In the genomic region with DNA sequence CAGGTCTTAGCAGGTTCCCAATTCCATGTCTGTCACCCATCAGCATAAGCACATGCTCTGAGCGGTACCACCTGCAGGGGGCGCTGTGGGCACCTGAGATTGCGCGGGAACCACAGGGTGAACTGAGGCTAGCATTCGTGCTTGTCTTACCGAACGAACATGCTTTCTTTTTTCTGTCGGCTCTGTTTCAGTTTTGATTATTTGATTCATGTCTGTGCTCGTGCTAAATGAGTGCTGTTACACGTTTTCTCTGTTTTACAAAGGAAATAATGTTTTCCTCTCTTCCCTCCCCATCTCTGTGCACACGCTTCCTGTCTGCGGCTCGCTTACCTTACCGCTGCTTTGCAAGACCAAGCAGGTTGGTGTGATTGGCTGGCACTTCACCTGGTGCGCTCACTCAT, we compare ENCODE assay signal across 10 mouse cellular contexts. TPM values are rescaled to one million over a fixed set of nuclear protein-coding genes. Genes with fewer than 3 reads are reported as not detected.
A peak's percentile ranks its signal among the peaks of the same experiment; 100 is the strongest.
DNase-seq lines count a peak whose midpoint lies in the region; ATAC-seq and TF ChIP-seq lines count a peak whose summit lies in the region.
"Had no signal": no experiment of that assay in that cellular context is flagged by ENCODE, and none has a peak within 500 bp of the region (broad histone marks: within the 10 kb centered on the region; RNA-seq: fewer than 3 reads in every experiment).

No protein-coding gene starts in this region.

- WGBS in thymus, adult 2 months, result 5% methylated on average over 15 of the region's 15 CpGs

- no peaks in the 10 kb centered on the region for H3K27me3 ChIP-seq in thymus, adult 2 months (ENCODE audit: control insufficient read depth, insufficient read depth, low read length)
- H3K27me3 ChIP-seq: embryonic facial prominence, embryonic 12.5 days had no signal

- peak; percentile 6 for DNase-seq in gastrocnemius, adult 18-20 months (ENCODE audit: low spot score)
- no peak for DNase-seq in gastrocnemius, adult 8-10 months (ENCODE audit: low spot score in 2 of 2)
- peak; percentile 13 for DNase-seq in urinary bladder, postnatal 25 days (ENCODE audit: low spot score)
- no peak for DNase-seq in urinary bladder, adult 18-20 months (ENCODE audit: low spot score in 2 of 2)
- peak; percentile 76 for DNase-seq in embryo, embryonic 10 days (ENCODE audit: low spot score)
- peak; percentile 89 for DNase-seq in induced T-regulatory cell, adult 2 months (ENCODE audit: low read depth)
- DNase-seq in thymus, adult 2 months, result peak; percentile 74

- ATAC-seq in megakaryocyte, adult 5-6 weeks (ENCODE audit: poor library complexity, severe bottlenecking), result peak; percentile 64

- TF ChIP-seq CTCF in thymus, adult 2 months (IDR thresholded peaks at IDR 0.05; ENCODE audit: borderline replicate concordance, control insufficient read depth, extremely low read depth, insufficient read depth, low read length, poor library complexity), result peak; percentile 98

- H3K27ac ChIP-seq in thymus, adult 2 months (ENCODE audit: control insufficient read depth, insufficient read depth, low read length), result no peak overlapping the region
- H3K27ac ChIP-seq: embryonic facial prominence, embryonic 12.5 days; macrophage had no signal

- TF ChIP-seq POLR2A in thymus, adult 2 months (IDR thresholded peaks at IDR 0.05; ENCODE audit: control insufficient read depth, extremely low read depth, insufficient read depth, low read length, poor library complexity), result no peak

- H3K4me1 ChIP-seq in thymus, adult 2 months (replicated peaks; ENCODE audit: control insufficient read depth, insufficient read depth, low read length), result no peaks in the 10 kb centered on the region
- H3K4me1 ChIP-seq: embryonic facial prominence, embryonic 12.5 days had no signal

- peak overlapping the region; percentile 6; the same call in 1 of the 2 replicates for H3K4me3 ChIP-seq in thymus, adult 2 months (ENCODE audit: control insufficient read depth, insufficient read depth, low read length)
- H3K4me3 ChIP-seq: embryonic facial prominence, embryonic 12.5 days had no signal

- H3K36me3 ChIP-seq in thymus, adult 2 months (ENCODE audit: control insufficient read depth, insufficient read depth, low read length), result no peaks in the 10 kb centered on the region

RNA-seq across cellular contexts. Expression of a gene that starts 23.2 kb away (rescaled TPM):
- total RNA-seq in gastrocnemius, adult 18-20 months (2021), result 1 to 10 TPM; 4.5 to 5.0 TPM
- total RNA-seq in gastrocnemius, adult 8-10 months (2022), result 1 to 10 TPM; 3.0 to 6.8 (median 4.0) TPM
- total RNA-seq in megakaryocyte, adult 5-6 weeks (2015), result 2.5 and 4.1 TPM in 2 replicates
- total RNA-seq in megakaryocyte, adult 5-6 weeks (2017), result 3.3 and 5.0 TPM in 2 replicates
- polyA plus RNA-seq in thymus, adult 2 months (2012; rRNA removed), result 3.8 and 4.2 TPM in 2 replicates

RNA-seq across cellular contexts. Expression of a gene that starts 28.1 kb away (rescaled TPM):
- not detected for total RNA-seq in gastrocnemius, adult 18-20 months (2021)
- not detected for total RNA-seq in gastrocnemius, adult 8-10 months (2022)
- total RNA-seq in megakaryocyte, adult 5-6 weeks (2015), result 5.5 and 13.1 TPM in 2 replicates
- total RNA-seq in megakaryocyte, adult 5-6 weeks (2017), result 8.0 and 8.7 TPM in 2 replicates
- polyA plus RNA-seq in thymus, adult 2 months (2012; rRNA removed), result 0.55 TPM in 1 of 2 replicates, not detected in the other

RNA-seq across cellular contexts. Expression of a gene that starts 44.1 kb away (rescaled TPM):
- total RNA-seq in gastrocnemius, adult 18-20 months (2021), result not detected
- not detected for total RNA-seq in gastrocnemius, adult 8-10 months (2022)
- 0.18 TPM in 2 replicates for total RNA-seq in megakaryocyte, adult 5-6 weeks (2015)
- total RNA-seq in megakaryocyte, adult 5-6 weeks (2017), result 0.28 and 0.62 TPM in 2 replicates
- polyA plus RNA-seq in thymus, adult 2 months (2012; rRNA removed), result 8.5 and 10.4 TPM in 2 replicates
- polyA plus RNA-seq: embryonic facial prominence, embryonic 12.5 days; macrophage had no signal

Comparison
In these comparisons a context has a peak if more than half of its experiments do, and no peak if none do; other contexts are left out.
1. DNase-seq: peak in gastrocnemius, adult 18-20 months (single experiment), urinary bladder, postnatal 25 days (single experiment), embryo, embryonic 10 days (single experiment), induced T-regulatory cell, adult 2 months (single experiment) and thymus, adult 2 months (single experiment); none in gastrocnemius, adult 8-10 months (0 of 2) and urinary bladder, adult 18-20 months (0 of 2).
2. RNA of a gene that starts 28.1 kb away (total RNA-seq): 5.5 to 13.1 TPM in megakaryocyte, adult 5-6 weeks; not detected in gastrocnemius, adult 18-20 months and not detected in gastrocnemius, adult 8-10 months; every median in the first group is over 4 times any median in the second.